Comparison of ENCODE assay signal across 8 mouse cellular contexts in genomic region chr1:179844894-179845293, GRCm38 (mm10). TPM values are rescaled to one million over a fixed set of nuclear protein-coding genes. Genes with fewer than 3 reads are reported as not detected.
DNase-seq lines count a peak whose midpoint lies in the region; ATAC-seq lines count a peak whose summit lies in the region.

No protein-coding gene starts in this region.

- H3K4me3 ChIP-seq in embryonic facial prominence, embryonic 11.5 days (ENCODE audit: low read depth, low read length), result no peak overlapping the region
- H3K4me3 ChIP-seq in liver, embryonic 16.5 days (ENCODE audit: low read depth, low read length), result no peak overlapping the region

- no peaks in the 10 kb centered on the region for H3K9me3 ChIP-seq in embryonic facial prominence, embryonic 11.5 days (replicated peaks; ENCODE audit: control insufficient read depth, low read length)
- H3K9me3 ChIP-seq in liver, embryonic 16.5 days (replicated peaks; ENCODE audit: control insufficient read depth, low read length), result no peaks in the 10 kb centered on the region

- 15% methylated on average over 5 of the region's 5 CpGs for WGBS in embryonic facial prominence, embryonic 11.5 days
- 12% methylated on average over 5 of the region's 5 CpGs for WGBS in liver, embryonic 16.5 days (ENCODE audit: insufficient replicate concordance)

- no peak; the same call in 1 of the 2 replicates for ATAC-seq in embryonic facial prominence, embryonic 11.5 days (replicated peaks; ENCODE audit: insufficient number of reproducible peaks, low FRiP score, low TSS enrichment, low read depth)
- peak; percentile 83 for ATAC-seq in liver, embryonic 16.5 days (ENCODE audit: low read depth)

- H3K4me2 ChIP-seq in embryonic facial prominence, embryonic 11.5 days (ENCODE audit: low read depth, low read length), result no peak overlapping the region
- no peak overlapping the region for H3K4me2 ChIP-seq in liver, embryonic 16.5 days (ENCODE audit: low read depth, low read length)

- H3K36me3 ChIP-seq in embryonic facial prominence, embryonic 11.5 days (replicated peaks; ENCODE audit: control insufficient read depth, insufficient read depth, low read depth, low read length), result no peaks in the 10 kb centered on the region
- no peaks in the 10 kb centered on the region for H3K36me3 ChIP-seq in liver, embryonic 16.5 days (ENCODE audit: control insufficient read depth, insufficient read depth)

- no peak overlapping the region for H3K27ac ChIP-seq in embryonic facial prominence, embryonic 11.5 days (replicated peaks; ENCODE audit: low read depth, low read length)
- no peak overlapping the region for H3K27ac ChIP-seq in liver, embryonic 16.5 days (ENCODE audit: low read length)

- DNase-seq in CD4-positive helper T cell, adult 2 months (ENCODE audit: low read depth, low spot score), result peak; percentile 69
- DNase-seq in adrenal gland, adult 2 months, result peak; percentile 77
- DNase-seq in embryonic facial prominence, embryonic 11.5 days (ENCODE audit: low spot score), result peak; percentile 74
- peak; percentile 56 to 72 for DNase-seq in heart, adult 9 months (ENCODE audit: low spot score in 2 of 2)
- DNase-seq in kidney, postnatal 10 days, result peak; percentile 80
- peak; percentile 54 for DNase-seq in ovary, postnatal 36 days (ENCODE audit: low spot score)
- peak; percentile 80 for DNase-seq in thymus, postnatal 14 days

- no peaks in the 10 kb centered on the region for H3K27me3 ChIP-seq in embryonic facial prominence, embryonic 11.5 days (ENCODE audit: control insufficient read depth, insufficient read depth, low read length)
- H3K27me3 ChIP-seq in liver, embryonic 16.5 days (ENCODE audit: control insufficient read depth, insufficient read depth, low read depth, low read length), result no peaks in the 10 kb centered on the region

- H3K9ac ChIP-seq in embryonic facial prominence, embryonic 11.5 days (replicated peaks; ENCODE audit: low read length), result no peak overlapping the region
- no peak overlapping the region for H3K9ac ChIP-seq in liver, embryonic 16.5 days (ENCODE audit: low read depth, low read length)

- H3K4me1 ChIP-seq in embryonic facial prominence, embryonic 11.5 days (ENCODE audit: control insufficient read depth, insufficient read depth, low read length), result no peaks in the 10 kb centered on the region
- H3K4me1 ChIP-seq in liver, embryonic 16.5 days (ENCODE audit: control insufficient read depth, low read depth, low read length), result peaks cover 8% of the 10 kb centered on the region

RNA-seq across cellular contexts. Expression of gene Ahctf1, which starts 41.4 kb away (rescaled TPM):
- 10 to 100 TPM; 31.6 to 35.3 TPM for total RNA-seq in adrenal gland, adult 2 months (2021)
- 2.1 and 2.2 TPM in 2 replicates for polyA plus RNA-seq in adrenal gland, adult 2 months (2012; rRNA removed)
- 33.9 and 38.6 TPM in 2 replicates for polyA plus RNA-seq in embryonic facial prominence, embryonic 11.5 days (2014; fragmentation: Nextera tagmentation; extraction: Ambion mirVana)
- polyA plus RNA-seq in liver, embryonic 16.5 days (2015; fragmentation: Nextera tagmentation; extraction: Ambion mirVana), result 14.4 and 14.9 TPM in 2 replicates

RNA-seq across cellular contexts. Expression of gene Gm10518, which starts 41.7 kb away (rescaled TPM):
- under 1 TPM in 1 of 2 experiments, not detected in 1; 0.23 TPM for total RNA-seq in adrenal gland, adult 2 months (2021)
- not detected in 2 replicates for polyA plus RNA-seq in adrenal gland, adult 2 months (2012; rRNA removed)
- polyA plus RNA-seq in embryonic facial prominence, embryonic 11.5 days (2014; fragmentation: Nextera tagmentation; extraction: Ambion mirVana), result 0.41 TPM in 1 of 2 replicates, not detected in the other
- 0.08 and 0.13 TPM in 2 replicates for polyA plus RNA-seq in liver, embryonic 16.5 days (2015; fragmentation: Nextera tagmentation; extraction: Ambion mirVana)
